Comparison of ENCODE assay signal across 9 mouse cellular contexts in genomic region chr1:175936282-175936737, GRCm38 (mm10). TPM values are rescaled to one million over a fixed set of nuclear protein-coding genes. Genes with fewer than 3 reads are reported as not detected.
DNase-seq lines count a peak whose midpoint lies in the region; ATAC-seq and TF ChIP-seq lines count a peak whose summit lies in the region.
"Had no signal": no experiment of that assay in that cellular context is flagged by ENCODE, and none has a peak within 500 bp of the region (broad histone marks: within the 10 kb centered on the region; RNA-seq: fewer than 3 reads in every experiment).

No protein-coding gene starts in this region.

- H3K36me3 ChIP-seq in hindbrain, embryonic 13.5 days = no peaks in the 10 kb centered on the region
- H3K36me3 ChIP-seq in lung, embryonic 16.5 days (ENCODE audit: control insufficient read depth, insufficient read depth, low read length) = no peaks in the 10 kb centered on the region

- 12% methylated on average over 11 of the region's 11 CpGs for WGBS in hindbrain, embryonic 13.5 days
- 9% methylated on average over 11 of the region's 11 CpGs for WGBS in lung, embryonic 16.5 days

- no peaks in the 10 kb centered on the region for H3K9me3 ChIP-seq in hindbrain, embryonic 13.5 days
- H3K9me3 ChIP-seq in lung, embryonic 16.5 days (ENCODE audit: control insufficient read depth, low read length) = no peaks in the 10 kb centered on the region

- peak; percentile 33 for DNase-seq in gastrocnemius, adult 2 months
- DNase-seq in gastrocnemius, postnatal 36 days = no peak
- peak; percentile 79 for DNase-seq in cerebellum, adult 9-11 months
- DNase-seq in layer of hippocampus, postnatal 10 days (ENCODE audit: low spot score in 2 of 2) = peak; percentile 78 to 83
- DNase-seq in retina, adult 2 months (ENCODE audit: low read depth, low spot score) = peak; percentile 50

- peaks cover 3% of the 10 kb centered on the region; the same call in 1 of the 2 replicates for H3K4me1 ChIP-seq in hindbrain, embryonic 13.5 days (replicated peaks)
- H3K4me1 ChIP-seq in lung, embryonic 16.5 days (replicated peaks; ENCODE audit: control insufficient read depth, insufficient read depth, low read length) = 0 out of 2 replicates have a peak, but pooled peaks cover 2% of the 10 kb centered on the region

- intact Hi-C loops in gastrocnemius, adult 2 months (cut with DNase I) = loop anchor here (2.0 to 5.0 kb wide), 3 partner anchors 286 to 926 kb away; no protein-coding TSS in a partner anchor
- intact Hi-C loops in gastrocnemius, postnatal 36 days (cut with DNase I) = loop anchor here (2.0 to 5.0 kb wide), 2 partner anchors 766 to 926 kb away; no protein-coding TSS in a partner anchor

- H3K27me3 ChIP-seq in hindbrain, embryonic 13.5 days = no peaks in the 10 kb centered on the region
- no peaks in the 10 kb centered on the region for H3K27me3 ChIP-seq in lung, embryonic 16.5 days (ENCODE audit: control insufficient read depth, insufficient read depth, low read depth, low read length)

- H3K9ac ChIP-seq in hindbrain, embryonic 13.5 days = peak overlapping the region; percentile 51; the same call in 1 of the 2 replicates
- H3K9ac ChIP-seq in lung, embryonic 16.5 days (ENCODE audit: low read length) = peak overlapping the region; percentile 55; the same call in 1 of the 2 replicates

- no peak overlapping the region for H3K27ac ChIP-seq in gastrocnemius, adult 2 months
- no peak overlapping the region for H3K27ac ChIP-seq in hindbrain, embryonic 13.5 days
- H3K27ac ChIP-seq in lung, embryonic 16.5 days (ENCODE audit: low read length) = no peak overlapping the region

- peak overlapping the region; percentile 43 for H3K4me2 ChIP-seq in hindbrain, embryonic 13.5 days
- peak overlapping the region; percentile 53 for H3K4me2 ChIP-seq in lung, embryonic 16.5 days (ENCODE audit: low read depth, low read length)

- H3K4me3 ChIP-seq in gastrocnemius, adult 2 months = no peak overlapping the region
- peak overlapping the region; percentile 15; the same call in 1 of the 2 replicates for H3K4me3 ChIP-seq in hindbrain, embryonic 13.5 days
- 0 out of 2 replicates have a peak overlapping the region, but pooled peaks have one; percentile 21 for H3K4me3 ChIP-seq in lung, embryonic 16.5 days (ENCODE audit: low read length)

- peak; percentile 96 for ATAC-seq in frontal cortex, adult (ENCODE audit: low TSS enrichment)
- peak; percentile 76 for ATAC-seq in hindbrain, embryonic 13.5 days (ENCODE audit: low FRiP score)
- peak; percentile 81 for ATAC-seq in lung, embryonic 16.5 days (ENCODE audit: low read depth)

- peak; percentile 84 for TF ChIP-seq CTCF in gastrocnemius, adult 2 months (IDR thresholded peaks at IDR 0.05)

RNA-seq across cellular contexts. Expression of gene Gm38100, which starts 16.2 kb away (rescaled TPM):
- not detected for total RNA-seq in gastrocnemius, adult 2 months (2021)
- not detected for total RNA-seq in gastrocnemius, postnatal 36 days (2021)
- not detected in 2 replicates for polyA plus RNA-seq in hindbrain, embryonic 13.5 days (2015; fragmentation: Nextera tagmentation; extraction: Ambion mirVana)
- not detected for total RNA-seq in layer of hippocampus, postnatal 10 days (2021)
- 0.15 TPM in 1 of 2 replicates, not detected in the other for polyA plus RNA-seq in lung, embryonic 16.5 days (2015; fragmentation: Nextera tagmentation; extraction: Ambion mirVana)
- polyA plus RNA-seq: C2C12 had no signal

RNA-seq across cellular contexts. Expression of gene Rbm8a2, which starts 42.6 kb away (rescaled TPM):
- total RNA-seq in gastrocnemius, adult 2 months (2021) = not detected
- total RNA-seq in gastrocnemius, postnatal 36 days (2021) = not detected
- 0.53 and 1.2 TPM in 2 replicates for polyA plus RNA-seq in hindbrain, embryonic 13.5 days (2015; fragmentation: Nextera tagmentation; extraction: Ambion mirVana)
- total RNA-seq in layer of hippocampus, postnatal 10 days (2021) = not detected
- 0.45 and 1.1 TPM in 2 replicates for polyA plus RNA-seq in lung, embryonic 16.5 days (2015; fragmentation: Nextera tagmentation; extraction: Ambion mirVana)

RNA-seq across cellular contexts. Expression of gene Exo1, which starts 55.9 kb away (rescaled TPM):
- total RNA-seq in gastrocnemius, adult 2 months (2021) = not detected
- under 1 TPM in 1 of 2 experiments, not detected in 1; 0.28 TPM for total RNA-seq in gastrocnemius, postnatal 36 days (2021)
- 11.6 and 13.8 TPM in 2 replicates for polyA plus RNA-seq in hindbrain, embryonic 13.5 days (2015; fragmentation: Nextera tagmentation; extraction: Ambion mirVana)
- total RNA-seq in layer of hippocampus, postnatal 10 days (2021) = 1 to 10 TPM; 2.8 TPM
- 61.9 and 73.3 TPM in 2 replicates for polyA plus RNA-seq in lung, embryonic 16.5 days (2015; fragmentation: Nextera tagmentation; extraction: Ambion mirVana)

Comparison
In these comparisons a context has a peak if more than half of its experiments do, and no peak if none do; other contexts are left out.
1. DNase-seq: peak in gastrocnemius, adult 2 months (single experiment), cerebellum, adult 9-11 months (single experiment), layer of hippocampus, postnatal 10 days (2 of 2) and retina, adult 2 months (single experiment); none in gastrocnemius, postnatal 36 days (0 of 2).
2. Peak in every context shown above with its lines, with median percentiles within 50 percentile points of each other: ATAC-seq.